Mouse (Mus musculus) cerebellum, adult 11-12 months (tissue): ENCODE results near the gene Fosb.
"Not testable (repeated sequence)": the region's sequence is repeated elsewhere in the genome, so short reads cannot be mapped to it uniquely, and the experiment has no call there.

Experiments used
- DNase-seq: peaks from one replicate; pipeline ENCODE4 v3.0.0; 2022

Fosb gene

GRCm38 (mm10) chr7:19305796-19306765, 3.8 kb downstream of the Fosb start:
- DNase-seq, result no peak

GRCm38 (mm10) chr7:19305413-19305735, 4.5 kb downstream of the Fosb start:
- no peak for DNase-seq

GRCm38 (mm10) chr7:19304501-19305412, 5.1 kb downstream of the Fosb start:
- DNase-seq, result no peak

DNA sequence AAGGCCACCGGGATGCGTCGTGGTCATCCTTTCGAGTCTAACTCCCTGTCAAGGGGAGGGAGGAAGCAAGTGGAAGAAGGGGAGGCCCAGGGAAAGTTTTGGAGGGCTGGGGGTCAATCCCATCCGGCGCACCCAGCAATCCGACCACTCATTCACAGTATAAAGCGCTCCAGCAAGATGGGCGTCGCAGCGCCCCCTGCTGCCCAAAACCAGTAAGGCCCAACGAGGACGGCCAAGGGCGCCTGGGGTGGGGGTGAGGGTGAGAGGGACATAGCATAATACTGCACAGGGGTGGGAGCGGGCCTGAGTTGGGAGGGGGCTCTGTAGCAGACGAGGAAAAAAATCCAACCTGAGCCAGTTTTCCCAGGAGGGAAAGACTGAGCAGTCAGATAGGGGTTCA, 6.1 kb downstream of the Fosb start:
- peak; percentile 81 for DNase-seq

GRCm38 (mm10) chr7:19303046-19303305, 6.9 kb downstream of the Fosb start:
- DNase-seq, result no peak

GRCm38 (mm10) chr7:19302264-19303045, 7.4 kb downstream of the Fosb start:
- no peak for DNase-seq

GRCm38 (mm10) chr7:19301461-19302263, 8.2 kb downstream of the Fosb start:
- no peak for DNase-seq

- DNase-seq, result peak; percentile 74
Measured at GRCm38 (mm10) chr7:19300501-19301421, 9.1 kb downstream of the Fosb start.

GRCm38 (mm10) chr7:19299194-19299593, 10.7 kb downstream of the Fosb start:
- no peak for DNase-seq

- no peak for DNase-seq
Measured at GRCm38 (mm10) chr7:19297794-19298193, 12.1 kb downstream of the Fosb start.

- DNase-seq, result no peak
Measured at GRCm38 (mm10) chr7:19297034-19297433, 12.8 kb downstream of the Fosb start.

DNA sequence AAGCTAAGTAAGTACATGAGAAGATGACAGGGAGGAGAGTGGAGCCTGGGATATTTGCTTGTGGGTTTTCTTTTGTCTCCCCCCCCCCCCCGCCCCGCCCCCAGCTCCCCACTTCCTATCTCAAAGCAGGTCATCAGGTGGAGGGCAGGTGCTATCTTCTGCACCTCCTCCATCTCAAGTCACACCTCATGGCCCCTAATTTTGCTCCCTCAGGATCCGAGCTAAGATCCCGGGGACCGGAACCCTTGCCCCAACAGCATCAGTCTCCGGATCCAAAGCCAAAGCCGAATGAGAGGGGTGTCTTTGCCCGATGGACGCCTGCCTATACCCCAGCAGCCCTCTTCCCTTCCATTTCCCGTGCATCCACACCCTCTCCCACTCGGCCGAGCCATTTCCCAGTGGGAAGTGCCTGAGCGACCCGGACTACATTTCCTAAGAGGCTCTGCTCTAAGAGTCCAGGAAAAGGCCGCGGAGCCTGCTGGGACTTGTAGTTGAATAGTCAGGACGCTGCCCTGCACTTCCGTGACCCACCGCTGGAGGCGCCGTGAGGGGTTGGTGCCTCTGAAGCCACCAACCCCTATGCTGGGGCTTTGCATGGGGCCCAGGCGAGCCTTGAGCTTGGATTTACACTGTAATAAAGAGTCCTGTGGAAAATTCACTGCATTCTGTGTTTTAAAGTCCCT, 14.2 kb downstream of the Fosb start:
- peak; percentile 94 for DNase-seq

DNA sequence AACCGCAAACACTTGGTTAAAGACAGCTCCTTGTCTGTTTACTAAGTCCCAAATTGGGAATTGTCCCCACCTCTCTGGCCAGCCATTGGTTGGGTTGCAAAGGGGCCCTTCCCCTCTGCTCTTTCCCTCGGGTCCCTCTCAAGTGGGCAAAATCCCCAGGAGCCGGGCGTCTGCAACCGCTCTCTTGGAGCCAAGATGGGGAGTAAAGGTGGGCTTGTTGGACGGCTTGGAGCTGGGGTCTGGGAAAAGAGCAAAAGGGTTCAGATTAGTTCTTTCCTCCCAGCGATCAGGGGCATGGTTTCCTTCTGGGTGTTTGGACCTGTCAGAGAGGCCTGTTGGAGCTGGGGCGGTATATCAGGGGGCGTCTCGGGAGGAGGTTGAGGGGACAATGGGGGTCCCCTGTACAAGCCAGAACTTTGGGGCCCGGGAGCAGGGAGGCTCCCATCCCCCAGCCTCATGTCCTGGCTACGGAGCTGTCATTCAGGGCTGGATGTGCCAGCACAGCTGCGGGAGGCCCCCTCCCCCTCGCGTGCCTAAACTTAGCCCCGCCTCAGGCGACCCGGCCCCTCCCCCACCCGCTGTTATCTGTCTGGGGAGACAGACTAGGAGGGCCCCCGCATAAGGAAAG, 18.8 kb downstream of the Fosb start:
- DNase-seq, result no peak

- no peak for DNase-seq
Measured at GRCm38 (mm10) chr7:19284763-19285162, 25.1 kb downstream of the Fosb start.

DNA sequence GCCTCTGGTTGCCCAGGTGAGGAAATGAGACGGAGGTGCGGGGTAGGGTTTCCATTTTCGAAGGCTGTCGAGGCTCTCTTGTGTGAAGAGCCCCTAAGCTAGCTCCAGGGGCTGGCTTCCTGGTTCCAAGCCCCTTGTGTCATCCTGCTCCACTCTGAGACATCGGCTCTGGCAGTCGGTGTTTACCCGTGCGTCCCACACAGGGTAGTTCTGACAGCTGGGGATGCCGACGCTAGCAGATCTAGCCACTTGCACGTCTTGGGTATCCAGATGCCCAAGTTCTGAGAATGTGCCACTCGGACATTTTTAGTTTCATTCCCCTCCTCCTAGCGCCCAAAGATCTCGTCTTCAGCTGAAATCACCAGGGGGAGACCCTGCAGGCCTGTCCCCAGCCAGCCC, 26.4 kb downstream of the Fosb start:
- DNase-seq, result no peak

DNA sequence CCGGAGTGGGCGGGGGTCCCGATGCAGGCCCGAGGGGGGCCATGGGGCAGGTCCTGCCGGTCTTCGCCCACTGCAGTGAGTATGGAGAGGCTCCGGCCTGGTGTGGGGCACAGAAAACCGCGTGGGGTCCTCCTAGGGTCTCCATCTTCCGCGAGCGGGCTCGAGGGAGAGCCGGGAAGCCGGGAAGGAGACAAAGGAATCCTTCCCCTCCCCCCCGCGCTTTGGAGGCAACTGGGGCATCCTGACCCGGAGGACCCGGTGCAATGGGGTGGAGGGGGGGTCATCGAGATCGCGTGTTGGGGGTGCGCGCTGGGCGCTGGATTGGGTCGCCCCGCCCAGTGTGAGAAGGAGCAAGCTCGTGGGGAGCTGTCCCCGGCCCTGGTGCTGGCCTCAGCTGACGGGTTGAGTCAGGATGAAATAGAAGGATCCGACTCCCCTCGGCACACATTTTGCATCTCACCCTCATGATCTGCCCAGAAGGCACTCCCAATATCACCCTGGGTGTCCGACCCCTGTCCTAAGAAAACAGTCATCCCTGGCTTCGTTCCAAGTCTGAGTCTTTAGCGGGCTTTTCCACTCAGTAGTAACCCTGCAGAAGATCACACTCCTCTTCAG, 27.0 kb downstream of the Fosb start:
- peak; percentile 78 for DNase-seq

DNA sequence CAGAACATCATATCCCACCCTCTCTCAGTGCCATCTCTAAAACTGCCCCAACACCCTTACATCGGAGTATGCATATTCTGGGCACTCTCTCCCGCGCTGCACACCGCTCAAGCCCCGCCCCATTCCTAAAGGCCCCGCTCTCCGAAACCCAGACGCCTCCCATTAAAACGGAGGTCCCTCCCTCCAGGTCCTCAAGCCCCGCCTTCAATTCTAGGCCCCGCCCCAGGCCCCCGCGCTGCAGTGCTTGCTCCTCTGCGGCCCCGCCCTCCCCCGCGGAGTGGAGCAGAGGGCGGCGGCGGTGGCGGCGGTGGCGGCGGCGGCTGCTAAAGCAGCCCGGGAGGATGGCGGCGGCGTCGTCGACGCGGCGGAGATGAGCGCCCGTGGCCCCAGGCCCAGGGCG, 27.5 kb downstream of the Fosb start, which contains the start of gene Rtn2:
Gene Rtn2, plus strand, starts transcription at position 240 of the 400 bp plus-strand sequence.
- peak; percentile 91 for DNase-seq

DNA sequence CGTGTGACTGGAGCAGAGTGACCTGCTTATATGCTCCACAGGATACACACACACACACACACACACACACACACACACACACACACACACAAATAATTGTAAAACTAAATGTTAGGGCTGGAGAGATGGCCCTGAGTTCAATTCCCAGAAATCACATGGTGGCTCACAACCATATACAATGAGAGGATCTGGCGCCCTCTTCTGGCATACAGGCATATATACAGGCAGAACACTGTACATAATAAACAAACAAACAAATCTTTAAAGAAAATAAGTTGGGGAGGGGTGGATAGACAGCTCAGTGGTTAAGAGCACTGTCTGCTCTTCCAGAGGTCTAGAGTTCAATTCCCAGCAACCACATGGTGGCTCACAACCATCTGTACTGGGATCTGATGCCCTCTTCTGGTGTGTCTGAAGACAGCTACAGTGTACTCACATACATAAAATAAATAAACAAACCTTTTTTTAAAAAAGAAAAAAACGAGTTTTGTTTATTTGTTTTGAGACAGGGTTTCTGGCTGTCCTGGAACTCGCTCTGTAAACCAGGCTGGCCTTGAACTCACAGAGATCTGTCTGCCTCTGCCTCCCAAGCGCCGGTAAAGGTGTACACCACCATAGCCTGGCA, 28.1 kb downstream of the Fosb start:
- DNase-seq, result not testable (repeated sequence)

- DNase-seq, result no peak
Measured at GRCm38 (mm10) chr7:19279581-19280114, 30.2 kb downstream of the Fosb start, which contains the start of gene Ppm1n. TSS of gene Ppm1n (minus strand) at chr7:19280064.
